Mouse (Mus musculus) bone marrow macrophage, adult 2 months (primary cell): ENCODE results near the gene 2010300C02Rik.

Experiments used
- CTCF ChIP-seq: IDR thresholded peaks from 2 replicates; pipeline ENCODE4 v1.5.1; 2012; ENCODE audit warnings: low read depth, mild to moderate bottlenecking, low read length, moderate library complexity
- POLR2A ChIP-seq: IDR thresholded peaks from 2 replicates; pipeline ENCODE4 v1.6.1; 2012; ENCODE audit warnings: mild to moderate bottlenecking, low read depth, low read length, borderline replicate concordance

DNA sequence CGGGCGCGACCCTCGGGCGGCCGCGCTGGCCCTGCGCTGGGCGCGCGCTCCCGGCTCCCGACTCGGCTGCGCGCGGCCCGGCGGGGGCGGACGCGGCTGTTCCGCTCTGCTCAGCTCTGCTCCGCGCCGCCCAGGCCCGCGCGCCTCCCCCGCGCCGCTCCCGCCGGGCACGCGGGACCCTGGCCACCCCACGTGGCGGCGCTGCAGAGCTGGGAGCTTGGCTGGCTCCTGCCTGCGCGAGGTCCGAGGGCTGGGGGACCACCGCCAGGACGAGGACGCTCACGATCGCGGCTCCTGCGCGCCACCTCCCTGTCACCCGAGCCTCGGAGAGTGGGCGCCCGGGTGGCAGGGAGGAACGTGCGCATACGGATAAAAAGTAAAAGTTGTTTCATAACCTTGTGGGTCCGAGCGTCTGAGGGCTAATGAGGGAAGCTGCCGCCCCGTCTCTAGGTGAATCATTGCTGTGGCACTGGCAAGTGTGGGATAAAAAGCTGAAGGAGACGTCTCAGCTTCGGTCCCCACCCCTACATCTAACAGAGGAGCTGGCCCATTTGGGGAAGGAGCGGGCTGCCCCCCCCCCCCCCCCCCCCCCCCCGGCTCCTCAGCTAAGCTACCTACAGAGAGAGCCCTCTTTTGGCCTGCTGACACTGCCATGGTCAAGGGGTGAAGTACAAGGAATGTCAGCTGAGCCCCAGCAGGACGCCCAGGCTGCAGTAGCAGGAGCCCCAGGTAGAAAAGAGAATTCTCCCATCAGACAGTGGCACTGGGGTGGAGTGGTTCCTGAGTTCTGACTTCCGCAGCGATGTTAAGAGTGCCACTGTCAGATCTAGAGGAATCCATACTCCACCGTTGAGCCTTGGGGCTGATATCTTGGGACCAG is at the start of gene 2010300C02Rik:
- TF ChIP-seq POLR2A (no peak), CTCF (no peak)
